Mouse (Mus musculus) heart, adult 2 months (tissue): ENCODE results near the gene Gm853.
A peak's percentile ranks its signal among the peaks of the same experiment; 100 is the strongest.

Source experiments
- CTCF ChIP-seq: fragments of 200-600 bp; IDR thresholded peaks from 2 replicates; pipeline ENCODE4 v1.8.1; 2022; ENCODE audit warnings: antibody characterized with exemption, mild to moderate bottlenecking, moderate library complexity
- EP300 ChIP-seq: fragments of 200-500 bp; IDR thresholded peaks from 2 replicates; pipeline ENCODE4 v1.6.1; 2011; ENCODE audit warnings: low read depth, low read length, control low read depth; ENCODE audit not compliant: insufficient read depth
- POLR2A ChIP-seq: fragments of 200-500 bp; IDR thresholded peaks from 2 replicates; pipeline ENCODE4 v1.6.1; 2011; ENCODE audit warnings: mild to moderate bottlenecking, low read depth, low read length, control low read depth; ENCODE audit not compliant: insufficient read depth

DNA sequence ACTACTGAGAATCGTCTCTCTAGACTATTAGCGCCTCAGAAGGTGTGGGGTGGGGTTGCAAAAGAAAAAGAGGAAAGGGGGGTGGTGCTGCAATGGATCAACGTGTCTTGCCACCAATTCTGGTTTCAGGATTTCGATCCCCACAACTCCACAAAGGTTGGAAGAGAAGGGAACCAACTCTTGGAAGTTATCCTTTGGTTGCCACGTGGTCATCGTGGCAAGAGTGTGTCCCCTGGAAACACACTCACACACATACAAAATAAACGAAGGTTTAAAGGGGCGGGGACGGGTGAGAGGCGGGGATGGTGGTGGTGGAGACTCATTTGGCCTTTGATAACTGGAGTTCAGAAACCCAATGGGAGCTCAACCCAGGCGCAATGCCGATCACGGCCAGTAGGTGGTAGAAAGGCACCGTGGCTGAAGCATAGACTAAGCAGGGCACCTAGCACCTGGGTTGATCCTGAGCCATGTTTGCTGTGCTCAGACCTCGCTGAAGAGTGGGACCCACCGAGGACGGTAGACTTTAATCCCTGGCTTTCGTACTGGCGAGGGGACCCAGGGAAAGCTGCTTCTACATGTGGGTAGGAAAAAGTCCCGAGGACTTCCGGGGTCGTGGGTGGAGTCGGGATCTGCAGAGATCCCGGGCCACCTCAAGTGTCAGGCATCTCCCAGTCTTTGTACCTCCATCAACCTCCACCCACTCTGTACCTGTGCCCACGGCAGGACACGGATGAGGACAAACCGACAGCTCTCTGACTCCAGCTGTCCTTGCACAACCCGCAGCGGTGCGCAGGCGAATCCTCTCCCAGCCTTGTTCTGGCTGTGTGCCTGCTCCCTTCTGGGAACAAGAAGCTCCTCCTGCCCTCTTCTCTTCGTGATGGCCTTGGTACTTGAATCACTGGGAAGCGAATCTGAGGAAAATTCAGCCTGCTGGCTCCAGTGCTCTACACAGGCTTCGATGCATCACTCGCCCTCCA is 23.2 kb downstream of the Gm853 start:
- no peak for TF ChIP-seq POLR2A
- TF ChIP-seq CTCF, result peak; percentile 100; the same call in 1 of the 2 replicates
- TF ChIP-seq EP300, result peak; percentile 88; the same call in 1 of the 2 replicates
